Mouse (Mus musculus): Measurements from ENCODE around the gene Trim44.
A peak's percentile ranks its signal among the peaks of the same experiment; 100 is the strongest.

Gene Trim44

DNA sequence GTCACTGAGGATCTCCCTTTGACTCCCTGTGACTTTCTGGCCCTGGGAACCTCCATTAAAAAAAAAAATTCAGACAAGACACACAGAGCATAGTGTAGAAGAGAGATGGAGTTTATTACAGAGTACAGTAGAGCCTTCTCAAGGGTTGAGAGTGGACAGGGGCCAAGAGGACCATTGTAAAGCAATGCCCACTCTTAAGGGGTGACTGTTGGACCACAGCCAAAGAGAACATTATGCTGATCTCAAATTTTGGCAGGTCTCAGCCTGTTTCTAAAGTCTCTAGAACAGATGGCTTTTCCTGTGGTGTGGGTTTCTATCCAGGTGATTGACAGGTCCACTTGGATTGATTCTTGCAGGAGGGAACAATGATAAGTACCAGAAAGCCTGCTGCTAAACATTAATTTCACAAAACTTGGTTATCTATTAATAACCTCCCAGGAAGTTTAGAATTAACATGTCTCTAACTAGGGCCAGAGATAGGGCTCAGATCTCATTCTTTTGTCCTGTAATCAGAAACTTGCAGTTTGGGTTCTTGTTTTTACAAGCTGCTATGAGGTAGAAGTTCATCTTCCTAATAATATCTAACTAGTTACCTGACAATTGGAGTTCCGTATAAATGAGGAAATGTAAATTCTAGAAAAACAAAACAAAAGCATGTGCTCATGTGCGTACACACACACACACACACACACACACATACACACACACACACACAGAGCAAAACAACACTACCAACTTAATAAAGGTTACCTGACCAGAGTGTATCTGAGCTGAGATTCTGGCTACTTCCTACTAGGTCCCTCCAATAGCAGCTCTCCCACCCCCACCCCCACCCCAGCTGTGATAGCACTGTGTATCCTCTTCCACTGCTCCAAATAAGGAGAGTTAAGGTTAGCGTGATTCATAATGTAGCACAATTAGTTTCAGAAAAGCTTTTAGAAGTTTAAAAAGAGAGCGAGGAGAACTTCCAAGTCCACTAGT is 1.0 kb downstream of the Trim44 start:
- no peak for DNase-seq (ENCODE audit: low spot score)

GRCm38 (mm10) chr2:102403982-102404381 is 3.6 kb downstream of the Trim44 start:
- no peak for DNase-seq (ENCODE audit: low spot score)

GRCm38 (mm10) chr2:102403306-102403705 is 4.3 kb downstream of the Trim44 start:
- DNase-seq (ENCODE audit: low spot score), result no peak

GRCm38 (mm10) chr2:102401352-102401692 is 6.3 kb downstream of the Trim44 start:
- no peak for DNase-seq (ENCODE audit: low spot score)

DNA sequence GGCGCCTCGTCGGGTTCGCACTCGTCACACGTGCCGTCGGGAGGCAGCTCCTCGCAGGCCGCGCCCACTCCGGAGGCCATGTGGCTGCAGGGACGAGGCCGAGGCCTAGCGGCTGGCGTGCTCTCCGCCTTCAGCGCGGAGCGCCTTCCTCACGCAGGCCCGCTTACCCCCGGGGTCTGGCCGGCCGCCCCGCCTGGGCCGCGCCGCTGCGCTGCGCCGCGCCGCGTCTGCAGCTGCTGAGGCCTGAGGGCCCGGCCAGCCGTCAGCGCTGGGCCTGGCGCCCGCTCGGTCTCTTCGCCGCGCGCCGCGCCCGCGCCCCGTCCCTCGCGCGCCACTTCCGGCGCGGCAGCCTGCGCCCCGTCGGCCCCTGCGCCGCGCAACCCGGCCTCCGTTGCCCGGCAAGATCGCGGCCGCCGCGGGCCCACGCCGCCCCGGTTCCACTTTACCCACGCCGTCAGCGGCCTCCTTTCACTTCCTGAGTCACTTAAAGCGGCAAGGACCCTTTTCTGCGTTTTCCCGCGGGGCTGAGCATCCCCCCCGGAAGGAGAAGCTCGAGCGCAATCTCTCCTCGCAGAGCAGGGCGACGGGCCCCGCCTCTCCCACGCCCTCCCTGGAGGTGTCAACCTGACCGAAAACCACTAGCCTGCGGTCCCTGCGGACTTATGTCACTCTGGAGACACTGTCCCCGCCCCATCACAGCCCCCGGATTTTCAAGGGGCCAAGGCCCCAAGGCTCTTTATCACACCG is 6.8 kb downstream of the Trim44 start:
- DNase-seq (ENCODE audit: low spot score), result peak; percentile 65

DNA sequence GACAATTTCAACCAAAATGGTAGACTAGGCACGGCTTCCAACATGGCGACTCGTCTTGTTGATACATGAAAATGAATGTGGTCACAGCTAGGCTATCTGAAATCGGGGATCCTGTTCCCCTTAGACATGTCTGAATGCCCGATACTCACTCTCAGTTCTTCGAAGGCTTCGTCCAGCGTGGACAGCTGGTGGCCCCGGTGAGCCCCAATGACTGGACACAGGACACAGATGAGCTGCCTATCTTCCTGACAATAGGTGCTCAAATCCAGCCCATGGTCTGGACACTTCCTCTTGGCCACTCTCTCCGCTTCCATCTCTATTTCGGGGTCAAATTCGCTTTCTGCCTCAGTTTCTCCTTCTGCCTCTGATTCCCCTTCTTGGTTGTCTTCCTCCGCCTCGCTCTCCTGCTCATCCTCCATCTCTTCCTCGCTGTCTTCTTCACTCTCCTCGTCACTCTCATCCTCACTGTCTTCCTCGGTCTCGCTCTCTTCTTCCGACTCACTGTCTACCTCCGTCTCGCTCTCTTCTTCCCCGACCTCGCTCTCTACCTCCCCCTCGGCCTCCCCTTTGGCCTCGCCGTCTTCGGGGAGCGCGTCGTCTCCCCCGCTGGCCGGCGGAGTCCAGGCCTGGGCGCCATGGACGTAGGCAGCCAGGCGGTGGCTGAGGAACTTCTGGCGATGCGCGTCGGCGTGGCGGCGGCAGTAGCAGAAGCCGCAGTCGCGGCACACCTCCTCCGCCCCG is 7.6 kb downstream of the Trim44 start:
- DNase-seq (ENCODE audit: low spot score), result no peak

- no peak for DNase-seq (ENCODE audit: low spot score)
Observed at GRCm38 (mm10) chr2:102396493-102396892, 11.1 kb downstream of the Trim44 start.

DNA sequence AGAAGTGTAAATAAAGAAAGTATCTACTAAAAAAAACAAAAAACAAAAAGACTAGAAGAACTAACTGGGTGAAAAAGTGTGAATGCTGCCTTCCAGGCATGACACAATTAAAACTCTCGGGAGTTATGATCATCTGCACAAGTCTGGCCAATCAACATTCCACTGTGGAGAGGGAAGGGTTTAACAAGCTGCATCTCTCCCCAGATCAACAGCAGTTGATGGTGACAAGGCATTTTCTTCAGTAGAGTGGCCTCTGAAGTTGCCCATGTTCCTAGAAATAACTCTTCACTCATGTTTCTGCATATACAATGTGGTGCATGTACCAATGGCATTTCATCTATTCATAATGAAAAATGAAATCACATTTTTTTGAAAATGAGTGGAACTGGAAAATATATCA is 14.2 kb downstream of the Trim44 start:
- DNase-seq (ENCODE audit: low spot score), result no peak

GRCm38 (mm10) chr2:102385328-102385902 is 22.2 kb downstream of the Trim44 start:
- DNase-seq (ENCODE audit: low spot score), result no peak

- DNase-seq (ENCODE audit: low spot score), result no peak
Observed at GRCm38 (mm10) chr2:102384496-102384895, 23.1 kb downstream of the Trim44 start.

- no peak for DNase-seq (ENCODE audit: low spot score)
Observed at GRCm38 (mm10) chr2:102384057-102384456, 23.6 kb downstream of the Trim44 start.

DNA sequence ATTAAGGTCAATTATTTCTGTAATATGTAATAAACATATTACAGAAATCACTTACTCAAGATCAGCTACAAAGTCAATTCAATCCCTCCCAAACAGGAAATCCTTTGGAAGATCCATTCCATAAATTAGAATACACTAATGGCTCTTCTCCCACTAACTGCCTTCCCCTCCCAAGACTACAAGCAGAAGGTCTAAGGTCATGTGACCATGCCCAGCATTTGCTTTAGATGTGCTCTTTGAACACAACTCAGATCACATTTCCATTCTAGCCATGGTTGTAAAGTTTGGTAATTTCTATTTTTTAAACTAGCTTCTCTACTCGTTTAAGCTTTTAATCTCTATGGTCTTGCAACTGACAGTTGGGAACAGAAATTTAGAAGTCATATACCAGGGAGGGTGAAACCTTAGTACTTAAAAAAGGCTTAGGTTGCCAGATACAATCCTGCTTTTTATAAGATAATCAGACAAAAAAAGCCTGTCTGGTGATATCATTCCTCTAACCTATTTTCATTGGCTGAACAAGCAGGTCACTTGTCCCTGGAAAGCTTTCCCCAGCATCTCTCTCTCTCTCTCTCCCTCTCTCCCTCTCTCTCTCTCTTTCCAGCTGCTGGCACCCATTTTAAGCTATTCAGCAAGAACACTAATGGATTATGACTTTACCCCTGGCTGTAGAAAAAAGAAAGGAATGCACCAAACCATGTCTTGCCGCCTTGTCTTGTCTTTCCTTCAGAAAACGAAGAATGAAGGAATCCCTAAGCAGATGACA is 24.4 kb downstream of the Trim44 start:
- no peak for DNase-seq (ENCODE audit: low spot score)

DNA sequence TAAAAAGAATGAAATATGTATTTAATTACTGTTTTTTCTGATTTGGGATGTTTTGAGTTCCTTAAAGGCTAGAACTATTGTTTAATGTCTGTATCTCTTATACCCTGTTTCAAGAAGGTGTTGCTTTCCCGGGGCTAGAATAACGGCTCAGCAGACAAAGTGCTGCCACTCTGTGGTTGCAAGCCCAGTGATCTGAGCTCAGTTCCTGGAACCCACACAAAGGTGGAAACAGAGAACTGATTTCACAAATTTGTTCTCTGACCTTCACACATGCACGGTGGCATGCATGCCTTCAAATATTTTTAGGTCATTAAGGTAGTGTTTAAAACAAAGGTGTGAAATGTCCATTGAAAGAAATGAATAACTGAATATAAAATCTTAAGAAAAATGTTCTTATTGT is 25.1 kb downstream of the Trim44 start:
- DNase-seq (ENCODE audit: low spot score), result no peak

- no peak for DNase-seq (ENCODE audit: low spot score)
Observed at GRCm38 (mm10) chr2:102380581-102380980, 27.0 kb downstream of the Trim44 start.

DNA sequence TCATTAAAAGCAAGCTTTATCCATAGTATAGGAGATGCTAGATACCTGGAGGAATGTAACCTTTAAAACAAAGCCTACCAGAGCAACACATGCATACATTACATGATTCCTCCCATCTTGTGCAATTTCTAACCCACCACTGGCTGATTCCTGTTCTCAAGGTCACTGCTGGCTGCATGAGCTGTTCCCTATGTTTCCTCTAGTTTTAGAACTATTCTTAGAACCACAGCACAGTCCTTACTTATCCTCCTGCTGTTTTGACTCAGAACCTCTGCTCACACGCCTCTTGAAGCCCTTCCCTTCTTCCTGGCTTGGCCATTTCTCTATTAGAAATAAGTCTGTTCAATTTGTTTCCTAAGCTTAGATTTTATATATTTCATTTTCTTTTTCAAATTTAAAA is 28.7 kb downstream of the Trim44 start:
- no peak for DNase-seq (ENCODE audit: low spot score)

GRCm38 (mm10) chr2:102378381-102378780 is 29.2 kb downstream of the Trim44 start:
- DNase-seq (ENCODE audit: low spot score), result no peak

GRCm38 (mm10) chr2:102377370-102377769 is 30.3 kb downstream of the Trim44 start:
- DNase-seq (ENCODE audit: low spot score), result no peak

DNA sequence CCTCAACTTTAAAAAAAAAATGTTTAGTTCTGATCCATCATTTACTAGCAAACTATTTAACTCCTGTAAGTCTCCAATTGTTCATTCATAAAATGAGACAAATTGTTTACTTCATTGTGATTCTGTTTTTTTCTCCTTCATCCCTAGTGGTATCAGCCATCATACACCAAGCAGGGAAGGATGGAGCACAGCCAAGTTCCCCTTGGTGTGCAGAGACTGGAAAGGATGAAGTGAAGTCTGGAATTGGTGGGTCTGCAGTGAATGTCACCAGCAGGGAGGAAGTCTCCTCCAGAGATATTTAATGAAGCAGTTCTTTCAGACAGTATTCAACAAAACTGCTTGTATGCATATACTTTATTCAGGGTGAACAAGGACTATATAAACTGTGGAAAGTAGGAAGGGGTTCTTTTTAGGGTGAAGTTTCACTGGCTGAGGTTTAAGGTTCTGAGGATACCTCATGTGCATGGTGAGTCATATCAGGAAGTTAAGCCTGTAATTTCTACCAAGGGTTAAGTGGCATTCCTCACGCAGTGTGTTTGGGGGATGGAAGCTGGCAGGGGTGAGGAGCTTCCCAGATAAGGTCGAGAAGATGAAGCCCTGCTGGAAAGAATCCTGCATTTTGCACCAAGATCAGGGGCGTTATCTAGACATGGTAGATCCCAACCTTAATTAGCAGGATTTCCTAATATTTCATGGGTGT is 34.1 kb downstream of the Trim44 start:
- no peak for DNase-seq (ENCODE audit: low spot score)

- no peak for DNase-seq (ENCODE audit: low spot score)
Observed at GRCm38 (mm10) chr2:102372690-102373089, 34.9 kb downstream of the Trim44 start.

- DNase-seq (ENCODE audit: low spot score), result no peak
Observed at GRCm38 (mm10) chr2:102371332-102371731, 36.3 kb downstream of the Trim44 start.
